ENCODE assay signal across 29 mouse cellular contexts in genomic region chr9:83527341-83528060, GRCm38 (mm10). TPM values are rescaled to one million over a fixed set of nuclear protein-coding genes. Genes with fewer than 3 reads are reported as not detected.
DNase-seq lines count a peak whose midpoint lies in the region; ATAC-seq and TF ChIP-seq lines count a peak whose summit lies in the region.
"Had no signal": no experiment of that assay in that cellular context is flagged by ENCODE, and none has a peak within 500 bp of the region (broad histone marks: within the 10 kb centered on the region; RNA-seq: fewer than 3 reads in every experiment).

No protein-coding gene starts in this region.

- no peak for TF ChIP-seq CTCF in intestine, postnatal 0 days (IDR thresholded peaks at IDR 0.05; ENCODE audit: low read depth)

- no peaks in the 10 kb centered on the region for H3K4me1 ChIP-seq in intestine, embryonic 16.5 days (ENCODE audit: control insufficient read depth, insufficient read depth, low read length)
- no peaks in the 10 kb centered on the region for H3K4me1 ChIP-seq in intestine, embryonic 15.5 days (replicated peaks)
- H3K4me1 ChIP-seq in liver, embryonic 13.5 days (replicated peaks) = no peaks in the 10 kb centered on the region
- no peaks in the 10 kb centered on the region for H3K4me1 ChIP-seq in liver, embryonic 12.5 days
- H3K4me1 ChIP-seq in intestine, postnatal 0 days (replicated peaks; ENCODE audit: control insufficient read depth, insufficient read depth, low read length) = no peaks in the 10 kb centered on the region
- 0 out of 2 replicates have a peak, but pooled peaks cover under 1% of the 10 kb centered on the region for H3K4me1 ChIP-seq in stomach, embryonic 15.5 days
- H3K4me1 ChIP-seq: embryonic facial prominence, embryonic 13.5 days; forebrain, embryonic 10.5 days; hindbrain, embryonic 13.5 days; kidney, embryonic 15.5 days; limb, embryonic 13.5 days had no signal

- no peak overlapping the region for H3K4me3 ChIP-seq in intestine, embryonic 16.5 days (ENCODE audit: low read length)
- H3K4me3 ChIP-seq in intestine, embryonic 15.5 days (replicated peaks) = no peak overlapping the region
- H3K4me3 ChIP-seq in liver, embryonic 13.5 days (replicated peaks) = no peak overlapping the region
- H3K4me3 ChIP-seq in liver, embryonic 12.5 days = no peak overlapping the region
- H3K4me3 ChIP-seq in intestine, postnatal 0 days (ENCODE audit: low read depth, low read length) = no peak overlapping the region
- H3K4me3 ChIP-seq in stomach, embryonic 15.5 days (replicated peaks) = no peak overlapping the region
- H3K4me3 ChIP-seq: embryonic facial prominence, embryonic 13.5 days; forebrain, embryonic 10.5 days; hindbrain, embryonic 13.5 days; kidney, embryonic 15.5 days; layer of hippocampus, adult 2 months; left cerebral cortex, adult 2 months; limb, embryonic 13.5 days had no signal

- H3K27me3 ChIP-seq in intestine, embryonic 16.5 days (replicated peaks; ENCODE audit: control insufficient read depth, insufficient read depth, low read length) = no peaks in the 10 kb centered on the region
- H3K27me3 ChIP-seq in intestine, embryonic 15.5 days (replicated peaks) = no peaks in the 10 kb centered on the region
- H3K27me3 ChIP-seq in liver, embryonic 13.5 days = no peaks in the 10 kb centered on the region
- H3K27me3 ChIP-seq in liver, embryonic 12.5 days (replicated peaks) = no peaks in the 10 kb centered on the region
- H3K27me3 ChIP-seq in intestine, postnatal 0 days (replicated peaks; ENCODE audit: control insufficient read depth, insufficient read depth, low read length) = no peaks in the 10 kb centered on the region
- no peaks in the 10 kb centered on the region for H3K27me3 ChIP-seq in stomach, embryonic 15.5 days (replicated peaks)
- H3K27me3 ChIP-seq: embryonic facial prominence, embryonic 13.5 days; hindbrain, embryonic 13.5 days; kidney, embryonic 15.5 days; limb, embryonic 13.5 days had no signal

- H3K9ac ChIP-seq in intestine, embryonic 16.5 days (ENCODE audit: low read depth, low read length) = no peak overlapping the region
- H3K9ac ChIP-seq in intestine, embryonic 15.5 days = no peak overlapping the region
- H3K9ac ChIP-seq in liver, embryonic 13.5 days = no peak overlapping the region
- H3K9ac ChIP-seq in liver, embryonic 12.5 days = no peak overlapping the region
- no peak overlapping the region for H3K9ac ChIP-seq in intestine, postnatal 0 days (ENCODE audit: low read depth, low read length)
- H3K9ac ChIP-seq in stomach, embryonic 15.5 days = no peak overlapping the region
- H3K9ac ChIP-seq: embryonic facial prominence, embryonic 13.5 days; hindbrain, embryonic 13.5 days; kidney, embryonic 15.5 days; limb, embryonic 13.5 days had no signal

- 0 out of 2 replicates have a peak, but pooled peaks have one; percentile 28 for ATAC-seq in intestine, embryonic 16.5 days
- no peak; the same call in 1 of the 2 replicates for ATAC-seq in intestine, embryonic 15.5 days
- peak; percentile 71 for ATAC-seq in liver, embryonic 13.5 days (ENCODE audit: low read depth)
- ATAC-seq in liver, embryonic 12.5 days = no peak
- ATAC-seq in intestine, postnatal 0 days = peak; percentile 36; the same call in 1 of the 2 replicates
- ATAC-seq in stomach, embryonic 15.5 days (ENCODE audit: insufficient read depth, low FRiP score, low read depth) = 0 out of 2 replicates have a peak, but pooled peaks have one; percentile 22
- no peak for ATAC-seq in megakaryocyte-erythroid progenitor cell, adult 5-6 weeks (replicated peaks; ENCODE audit: low FRiP score, low TSS enrichment, poor library complexity, severe bottlenecking)
- ATAC-seq: CD4-positive, CD25-positive, alpha-beta regulatory T cell, adult 4 months; forebrain, embryonic 16.5 days had no signal

- H3K27ac ChIP-seq in intestine, embryonic 16.5 days (ENCODE audit: low read length) = no peak overlapping the region
- no peak overlapping the region for H3K27ac ChIP-seq in intestine, embryonic 15.5 days
- H3K27ac ChIP-seq in liver, embryonic 13.5 days = no peak overlapping the region
- H3K27ac ChIP-seq in liver, embryonic 12.5 days = no peak overlapping the region
- H3K27ac ChIP-seq in intestine, postnatal 0 days (ENCODE audit: low read depth, low read length) = no peak overlapping the region
- no peak overlapping the region for H3K27ac ChIP-seq in stomach, embryonic 15.5 days
- H3K27ac ChIP-seq: embryonic facial prominence, embryonic 13.5 days; forebrain, embryonic 10.5 days; hindbrain, embryonic 13.5 days; kidney, embryonic 15.5 days; layer of hippocampus, adult 2 months; left cerebral cortex, adult 2 months; limb, embryonic 13.5 days; macrophage had no signal

- WGBS in intestine, embryonic 16.5 days = 61% methylated on average over 7 of the region's 7 CpGs
- 61% methylated on average over 7 of the region's 7 CpGs for WGBS in intestine, embryonic 15.5 days
- WGBS in liver, embryonic 13.5 days (ENCODE audit: insufficient replicate concordance) = 60% methylated on average over 7 of the region's 7 CpGs
- WGBS in liver, embryonic 12.5 days (ENCODE audit: insufficient replicate concordance) = 65% methylated on average over 7 of the region's 7 CpGs
- 48% methylated on average over 7 of the region's 7 CpGs for WGBS in intestine, postnatal 0 days
- WGBS in stomach, embryonic 15.5 days = 70% methylated on average over 7 of the region's 7 CpGs

- no peak for DNase-seq in liver, embryonic 13.5 days
- DNase-seq in adrenal gland, postnatal 36 days = no peak
- DNase-seq: adrenal gland, postnatal 14 days; cerebellum, adult 11-12 months; cerebellum, adult 9-11 months; embryo, embryonic 11 days; heart, postnatal 4 days; midbrain, embryonic 14.5 days; retina, postnatal 1 day; right cerebral cortex, postnatal 14 days; thymus, adult 18-20 months; thymus, postnatal 25 days had no signal

- no peaks in the 10 kb centered on the region for H3K9me3 ChIP-seq in intestine, embryonic 16.5 days (ENCODE audit: control insufficient read depth, low read length)
- H3K9me3 ChIP-seq in intestine, embryonic 15.5 days = no peaks in the 10 kb centered on the region
- no peaks in the 10 kb centered on the region for H3K9me3 ChIP-seq in liver, embryonic 13.5 days (replicated peaks)
- H3K9me3 ChIP-seq in liver, embryonic 12.5 days (replicated peaks) = no peaks in the 10 kb centered on the region
- no peaks in the 10 kb centered on the region for H3K9me3 ChIP-seq in intestine, postnatal 0 days (ENCODE audit: control insufficient read depth)
- no peaks in the 10 kb centered on the region for H3K9me3 ChIP-seq in stomach, embryonic 15.5 days
- H3K9me3 ChIP-seq: embryonic facial prominence, embryonic 13.5 days; forebrain, embryonic 10.5 days; hindbrain, embryonic 13.5 days; kidney, embryonic 15.5 days; limb, embryonic 13.5 days had no signal

- no peak overlapping the region for H3K4me2 ChIP-seq in intestine, embryonic 16.5 days (ENCODE audit: low read depth, low read length)
- no peak overlapping the region for H3K4me2 ChIP-seq in intestine, embryonic 15.5 days (replicated peaks)
- peak overlapping the region; percentile 17; the same call in 1 of the 2 replicates for H3K4me2 ChIP-seq in liver, embryonic 13.5 days
- H3K4me2 ChIP-seq in liver, embryonic 12.5 days = no peak overlapping the region
- H3K4me2 ChIP-seq in intestine, postnatal 0 days (replicated peaks; ENCODE audit: low read depth) = no peak overlapping the region
- no peak overlapping the region for H3K4me2 ChIP-seq in stomach, embryonic 15.5 days
- H3K4me2 ChIP-seq: embryonic facial prominence, embryonic 13.5 days; heart, embryonic 11.5 days; hindbrain, embryonic 13.5 days; kidney, embryonic 15.5 days; limb, embryonic 13.5 days had no signal

- H3K36me3 ChIP-seq in intestine, embryonic 16.5 days (ENCODE audit: control insufficient read depth, insufficient read depth, low read length) = no peaks in the 10 kb centered on the region
- H3K36me3 ChIP-seq in intestine, embryonic 15.5 days = no peaks in the 10 kb centered on the region
- H3K36me3 ChIP-seq in liver, embryonic 13.5 days = no peaks in the 10 kb centered on the region
- no peaks in the 10 kb centered on the region for H3K36me3 ChIP-seq in liver, embryonic 12.5 days
- H3K36me3 ChIP-seq in intestine, postnatal 0 days (ENCODE audit: control insufficient read depth, insufficient read depth) = no peaks in the 10 kb centered on the region
- no peaks in the 10 kb centered on the region for H3K36me3 ChIP-seq in stomach, embryonic 15.5 days
- H3K36me3 ChIP-seq: embryonic facial prominence, embryonic 13.5 days; forebrain, embryonic 10.5 days; hindbrain, embryonic 13.5 days; kidney, embryonic 15.5 days; limb, embryonic 13.5 days had no signal

RNA-seq across cellular contexts. Expression of gene Sh3bgrl2, which starts 20.6 kb away (rescaled TPM):
- polyA plus RNA-seq in intestine, embryonic 16.5 days (2015; fragmentation: Nextera tagmentation; extraction: Ambion mirVana) = 16.5 and 17.9 TPM in 2 replicates
- polyA plus RNA-seq in intestine, embryonic 15.5 days (2015; fragmentation: Nextera tagmentation; extraction: Ambion mirVana) = 18.0 and 20.8 TPM in 2 replicates
- polyA plus RNA-seq in liver, embryonic 13.5 days (2015; fragmentation: Nextera tagmentation; extraction: Ambion mirVana) = 9.6 and 11.9 TPM in 2 replicates
- 9.7 and 10.8 TPM in 2 replicates for polyA plus RNA-seq in liver, embryonic 12.5 days (2016; fragmentation: Nextera tagmentation; extraction: Ambion mirVana)
- 19.1 and 21.7 TPM in 2 replicates for polyA plus RNA-seq in intestine, postnatal 0 days (2015; fragmentation: Nextera tagmentation; extraction: Ambion mirVana)
- polyA plus RNA-seq in stomach, embryonic 15.5 days (2015; fragmentation: Nextera tagmentation; extraction: Ambion mirVana) = 27.4 and 28.6 TPM in 2 replicates
- 10 to 100 TPM; 19.0 to 23.5 TPM for total RNA-seq in adrenal gland, postnatal 36 days (2021)
- total RNA-seq in megakaryocyte-erythroid progenitor cell, adult 5-6 weeks (2014; fragmentation: Nextera tagmentation) = 0.40 and 0.85 TPM in 2 replicates
- total RNA-seq in megakaryocyte-erythroid progenitor cell, adult 5-6 weeks (2017) = 0.34 and 0.80 TPM in 2 replicates

Comparison
In these comparisons a context has a peak if more than half of its experiments do, and no peak if none do; other contexts are left out.
1. ATAC-seq: peak in intestine, embryonic 16.5 days (single experiment), liver, embryonic 13.5 days (single experiment), intestine, postnatal 0 days (single experiment) and stomach, embryonic 15.5 days (single experiment); none in intestine, embryonic 15.5 days (single experiment), liver, embryonic 12.5 days (single experiment) and megakaryocyte-erythroid progenitor cell, adult 5-6 weeks (single experiment).